Mouse (Mus musculus) embryo, embryonic 10 days (tissue): ENCODE data around the gene Mcidas.

Source experiments
- DNase-seq: peaks from one replicate; pipeline ENCODE4 v3.0.0-alpha.2; 2015; ENCODE audit warnings: low spot score

Mcidas gene

DNA sequence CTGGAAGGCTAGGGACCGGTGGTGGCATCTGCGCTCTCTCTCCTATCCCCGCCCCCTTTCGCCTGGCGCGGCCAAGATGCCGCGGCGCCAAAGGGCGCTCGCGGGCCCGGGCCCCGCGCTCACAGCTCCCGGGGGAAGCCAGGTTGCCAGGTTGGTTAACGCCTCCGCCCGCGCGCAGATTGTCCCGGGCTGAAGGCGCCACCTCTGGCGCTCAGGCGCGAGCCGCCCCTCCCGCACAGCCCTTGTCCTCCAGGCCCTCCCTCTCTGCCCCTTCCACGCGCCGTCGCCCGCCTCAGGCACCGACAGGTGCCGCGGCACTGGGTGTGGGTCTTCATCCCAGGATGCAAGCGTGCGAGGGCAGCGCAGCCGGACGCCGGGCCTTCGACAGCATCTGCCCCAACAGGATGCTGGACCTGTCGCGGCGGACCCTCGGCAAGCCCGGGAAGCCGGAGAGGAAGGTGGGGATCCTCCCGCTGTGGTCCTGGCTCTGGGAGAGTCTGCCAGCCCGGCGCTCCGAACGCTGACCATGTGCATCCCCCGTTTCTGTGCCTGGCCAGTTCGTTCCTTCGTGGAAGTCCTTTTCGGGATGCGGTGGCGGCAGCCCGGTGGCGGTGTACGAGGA, at the start of gene Mcidas:
Gene Mcidas, plus strand, starts transcription at position 315 of the 622 bp plus-strand sequence.
- DNase-seq: peak; percentile 20

DNA sequence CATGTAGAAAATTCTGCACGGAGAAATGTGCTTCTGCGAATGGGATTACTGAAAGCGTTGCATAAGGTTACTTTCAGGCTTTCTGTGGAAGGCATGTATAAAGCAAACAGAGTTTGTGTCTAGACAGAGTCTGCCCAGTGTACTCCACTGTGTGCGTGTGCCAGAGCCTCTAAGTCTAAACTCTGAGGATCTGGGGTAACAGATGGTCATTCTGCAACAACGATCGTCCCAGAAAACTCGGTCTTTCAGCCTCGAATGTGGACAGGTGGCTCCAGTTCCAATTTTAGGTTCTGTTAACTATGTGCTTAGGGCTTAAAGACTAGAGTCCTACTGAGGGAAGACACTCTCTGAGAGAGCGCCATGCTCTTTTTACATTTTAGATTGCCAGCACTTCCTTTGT, 48.3 kb upstream of the Mcidas start:
- DNase-seq: no peak

DNA sequence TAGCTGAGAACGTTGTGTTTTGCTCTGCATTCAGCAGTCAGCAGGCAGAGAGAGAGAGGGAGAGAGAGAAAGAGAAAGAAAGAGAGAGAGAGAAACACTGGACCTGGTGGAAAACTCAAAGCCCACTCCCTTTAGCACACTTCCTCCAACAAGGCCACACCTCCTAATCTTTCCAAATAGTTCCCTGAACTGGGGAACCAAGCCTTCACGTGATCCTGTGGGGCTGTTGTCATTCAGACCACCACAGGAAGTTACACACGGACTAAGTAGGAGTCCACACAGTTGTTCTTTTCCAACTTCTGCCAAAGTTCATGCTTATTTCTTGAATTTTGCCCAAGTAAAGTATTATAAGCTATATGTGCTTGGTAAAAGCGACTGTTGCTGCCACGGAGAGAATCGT, 47.7 kb upstream of the Mcidas start:
- DNase-seq: no peak

DNA sequence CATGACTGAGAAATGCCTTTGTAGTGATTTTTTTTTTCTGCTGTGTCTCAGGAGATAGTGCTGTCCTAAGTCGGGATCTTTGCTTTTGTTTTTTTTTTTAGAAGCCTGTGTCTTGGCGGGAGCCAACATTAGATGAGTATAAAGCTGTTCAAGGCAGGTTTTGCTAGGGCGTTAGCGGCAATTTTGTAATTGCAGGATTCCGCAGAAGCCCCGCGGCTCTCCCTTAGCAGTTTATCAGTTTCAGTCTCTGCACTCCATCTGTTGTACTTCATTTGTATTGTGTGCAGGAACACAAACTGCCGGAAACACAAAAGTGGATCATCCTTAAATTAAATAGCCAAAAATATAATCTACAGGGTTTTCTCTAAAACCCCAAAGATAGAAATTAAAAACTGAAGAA, 39.6 kb upstream of the Mcidas start:
- no peak for DNase-seq

DNA sequence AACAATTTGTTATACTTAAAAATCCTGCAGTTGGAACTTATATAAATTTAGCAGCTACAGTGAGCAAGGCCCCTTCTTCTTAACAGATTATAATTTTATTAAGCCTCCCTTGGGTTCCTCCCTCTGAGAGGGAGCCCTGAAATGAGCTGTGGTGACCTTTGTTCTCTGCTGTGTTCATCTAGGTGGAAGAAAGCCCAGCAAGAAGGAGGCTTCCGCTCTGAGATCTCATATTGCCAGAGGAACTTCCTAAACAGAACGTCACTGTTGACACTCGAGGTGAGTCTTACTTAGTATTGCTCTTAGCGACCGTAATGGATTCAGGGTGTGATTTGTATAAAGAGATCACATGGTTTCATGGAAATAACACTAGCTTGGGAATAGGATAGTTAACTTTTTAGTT, 30.6 kb upstream of the Mcidas start:
- DNase-seq: no peak

DNA sequence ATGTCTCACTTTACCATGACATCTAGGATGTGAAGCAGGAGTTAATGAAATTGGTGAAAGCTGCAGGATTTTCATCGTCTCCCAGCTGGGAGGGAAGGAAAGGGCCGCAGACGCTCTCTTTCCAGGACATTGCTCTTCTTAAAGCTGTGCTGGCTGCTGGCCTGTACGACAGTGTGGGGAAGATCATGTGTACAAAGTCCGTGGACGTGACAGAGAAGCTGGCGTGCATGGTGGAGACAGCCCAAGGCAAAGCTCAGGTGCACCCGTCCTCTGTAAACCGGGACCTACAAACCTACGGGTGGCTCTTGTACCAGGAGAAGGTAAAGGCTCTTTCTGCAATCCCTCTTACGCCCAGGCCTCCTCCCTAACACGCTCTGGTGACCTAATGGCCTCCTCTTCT, 29.2 kb upstream of the Mcidas start:
- DNase-seq: no peak

DNA sequence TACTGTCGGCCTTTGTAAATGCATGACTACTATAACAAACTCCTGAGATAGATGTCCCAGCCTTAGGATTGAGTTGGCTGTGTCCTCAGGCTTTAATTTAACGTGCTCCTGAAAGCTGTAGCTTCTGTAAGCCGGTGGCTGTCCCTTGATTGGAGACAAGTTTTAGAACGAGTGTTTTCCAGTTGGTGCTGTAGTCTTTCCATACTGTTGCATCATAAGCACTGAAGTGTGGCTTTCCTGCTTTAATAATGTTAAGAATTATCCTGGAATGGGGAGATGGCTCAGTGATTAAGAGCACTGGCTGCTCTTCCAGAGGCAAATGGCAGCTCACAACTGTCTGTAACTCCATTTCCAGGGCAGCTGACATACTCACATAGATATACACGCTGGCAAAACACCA, 26.4 kb upstream of the Mcidas start:
- DNase-seq: no peak

DNA sequence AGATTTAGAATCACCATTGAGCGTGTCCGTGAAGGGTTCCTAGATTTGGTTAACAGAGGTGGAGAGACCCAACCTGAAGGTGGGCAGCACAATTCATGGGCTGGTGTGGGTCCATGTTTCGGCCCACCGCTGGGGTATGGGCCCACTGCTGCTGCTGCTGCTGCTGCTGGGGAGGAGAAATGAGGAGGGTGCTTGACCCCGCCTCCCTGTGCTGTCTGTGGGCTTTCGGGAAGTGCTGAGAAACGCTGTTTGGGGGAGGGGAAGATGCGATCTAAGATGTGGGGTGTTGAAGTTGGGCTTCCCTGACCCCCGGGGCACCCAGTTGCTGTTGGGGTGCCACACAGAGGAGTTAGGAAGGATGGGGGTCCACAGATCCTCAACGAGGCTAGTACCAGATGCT, 16.9 kb upstream of the Mcidas start:
- DNase-seq: no peak

DNA sequence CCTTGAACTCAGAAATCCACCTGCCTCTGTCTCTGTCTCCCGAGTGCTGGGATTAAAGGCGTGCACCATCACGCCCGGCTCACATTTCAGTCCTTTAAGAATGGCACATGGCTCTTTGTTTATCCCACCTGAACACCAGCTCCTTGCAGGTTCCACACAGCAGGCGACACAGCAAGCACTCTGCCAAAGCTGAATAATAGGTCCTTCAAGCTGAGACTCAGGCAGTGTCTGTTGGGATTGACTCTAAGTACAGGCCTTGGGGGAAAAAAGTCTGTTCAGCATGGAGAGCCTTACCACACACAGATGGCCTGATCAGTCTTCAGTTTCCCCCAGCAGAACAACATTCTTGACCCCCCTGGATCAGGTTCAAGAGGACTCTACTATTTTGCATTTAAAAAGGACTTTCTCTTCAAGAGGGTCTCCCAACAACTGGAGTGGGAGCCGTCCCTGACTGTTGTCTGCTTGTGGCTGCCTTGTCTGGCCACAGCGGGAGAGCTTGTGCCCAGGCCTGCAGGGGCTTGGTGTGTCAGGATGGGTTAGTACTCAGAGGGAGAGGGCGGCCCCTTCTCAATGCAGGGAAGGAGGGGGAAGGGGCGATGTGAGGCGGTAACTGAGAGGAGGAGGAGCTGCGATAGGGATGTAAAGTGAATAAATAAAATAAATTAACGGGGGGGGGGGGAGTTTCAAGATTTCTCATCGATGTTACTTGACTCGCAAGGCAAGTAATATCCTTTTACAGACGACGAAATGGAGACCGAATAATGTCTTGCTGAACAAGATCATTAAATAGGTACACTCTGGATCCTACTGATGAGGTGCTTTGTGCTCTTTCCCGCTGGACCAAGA, 7.8 kb upstream of the Mcidas start:
- peak; percentile 72 for DNase-seq

DNA sequence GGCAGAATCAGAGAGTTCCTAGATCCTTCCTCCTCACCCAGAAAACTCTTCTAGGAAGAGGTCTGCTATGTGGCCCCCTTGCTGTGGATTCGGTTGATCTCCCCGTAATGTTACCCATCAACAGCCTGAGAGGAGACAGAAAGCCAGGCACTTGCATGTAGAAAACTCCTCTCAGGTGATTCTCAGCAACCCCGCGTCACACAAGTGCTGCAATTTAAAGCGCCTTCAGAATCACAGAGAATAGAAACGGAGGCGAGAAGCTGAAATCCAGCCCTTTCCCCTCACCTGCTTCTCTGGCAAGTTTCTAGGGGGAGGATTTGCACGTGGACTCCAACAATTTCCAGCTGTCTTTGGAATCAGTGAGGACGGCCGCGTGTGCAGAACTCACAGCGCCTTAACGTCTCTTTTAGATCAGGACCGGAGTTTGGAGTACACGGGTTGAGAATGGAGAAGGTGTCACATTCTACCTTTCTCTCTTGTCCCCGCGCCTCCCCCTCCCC, 7.1 kb upstream of the Mcidas start:
- DNase-seq: no peak

DNA sequence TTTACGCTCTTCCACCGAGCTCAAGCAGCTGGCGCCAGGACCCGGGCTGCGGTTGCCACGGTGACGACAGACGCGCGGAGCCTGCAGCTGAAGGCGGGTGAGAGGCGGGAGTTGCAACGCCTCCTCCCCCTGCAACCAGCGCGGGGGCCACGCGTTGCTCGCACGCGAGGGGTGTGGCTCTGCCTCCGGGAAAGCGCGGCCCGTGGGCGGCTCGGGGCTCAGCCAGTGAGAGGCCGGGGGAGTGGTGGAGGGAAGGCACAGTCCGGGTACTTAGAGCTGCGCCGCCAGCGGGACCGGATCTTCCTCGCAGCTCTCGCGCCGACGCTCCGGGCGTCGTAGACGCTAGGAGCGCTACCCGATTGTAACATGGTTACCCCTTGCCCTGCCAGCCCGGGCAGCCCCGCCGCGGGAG, 6.1 kb upstream of the Mcidas start, which contains the start of gene Ccno:
Gene Ccno, plus strand, starts transcription at position 271 of the 412 bp plus-strand sequence.
- peak; percentile 93 for DNase-seq

DNA sequence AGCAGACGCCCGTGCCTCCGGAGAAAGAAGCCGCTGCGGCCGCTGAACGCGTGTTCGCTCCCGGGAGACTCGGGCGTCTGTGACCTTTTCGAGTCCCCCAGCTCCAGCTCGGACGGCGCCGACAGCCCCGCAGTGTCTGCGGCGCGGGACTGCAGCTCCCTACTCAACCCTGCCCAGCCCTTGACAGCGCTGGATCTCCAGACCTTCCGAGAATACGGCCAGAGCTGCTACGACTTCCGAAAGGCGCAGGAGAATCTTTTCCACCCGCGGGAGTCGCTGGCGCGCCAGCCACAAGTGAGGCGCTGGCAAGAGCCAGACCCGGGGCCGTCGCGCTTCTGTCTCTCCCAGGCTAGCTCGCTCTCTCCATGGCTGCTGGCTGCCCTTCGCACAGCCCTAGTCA, 5.7 kb upstream of the Mcidas start:
- DNase-seq: peak; percentile 47

DNA sequence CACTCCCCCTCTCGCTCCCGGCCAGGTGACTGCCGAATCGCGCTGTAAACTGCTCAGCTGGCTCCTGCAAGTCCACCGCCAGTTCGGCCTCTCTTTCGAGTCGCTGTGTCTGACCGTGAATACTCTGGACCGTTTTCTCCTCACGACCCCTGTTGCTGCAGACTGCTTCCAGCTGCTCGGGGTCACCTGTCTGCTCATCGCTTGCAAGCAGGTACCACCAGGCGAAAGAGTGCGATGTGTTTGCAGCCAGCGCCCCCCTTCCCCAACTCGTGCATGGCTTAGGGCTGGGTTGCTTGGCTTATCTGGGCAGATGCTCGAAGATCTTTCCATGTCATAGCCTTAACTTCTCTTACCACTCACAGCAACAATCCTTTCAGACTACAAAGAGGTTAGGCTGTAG, 4.8 kb upstream of the Mcidas start:
- no peak for DNase-seq

DNA sequence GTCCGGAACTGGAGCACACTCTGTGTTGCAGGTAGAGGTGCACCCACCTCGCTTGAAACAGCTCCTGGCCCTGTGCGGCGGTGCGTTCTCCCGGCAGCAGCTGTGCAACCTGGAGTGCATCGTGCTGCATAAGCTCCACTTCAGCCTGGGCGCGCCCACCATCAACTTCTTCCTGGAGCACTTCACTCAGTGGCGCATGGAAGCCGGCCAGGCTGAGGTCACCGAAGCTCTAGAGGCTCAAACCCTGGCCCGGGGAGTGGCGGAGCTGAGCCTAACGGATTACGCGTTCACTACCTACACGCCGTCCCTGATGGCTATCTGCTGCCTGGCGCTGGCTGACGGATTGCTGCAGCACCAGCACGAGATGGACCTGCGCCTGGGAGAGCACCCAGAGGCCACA, 4.1 kb upstream of the Mcidas start:
- DNase-seq: peak; percentile 44

DNA sequence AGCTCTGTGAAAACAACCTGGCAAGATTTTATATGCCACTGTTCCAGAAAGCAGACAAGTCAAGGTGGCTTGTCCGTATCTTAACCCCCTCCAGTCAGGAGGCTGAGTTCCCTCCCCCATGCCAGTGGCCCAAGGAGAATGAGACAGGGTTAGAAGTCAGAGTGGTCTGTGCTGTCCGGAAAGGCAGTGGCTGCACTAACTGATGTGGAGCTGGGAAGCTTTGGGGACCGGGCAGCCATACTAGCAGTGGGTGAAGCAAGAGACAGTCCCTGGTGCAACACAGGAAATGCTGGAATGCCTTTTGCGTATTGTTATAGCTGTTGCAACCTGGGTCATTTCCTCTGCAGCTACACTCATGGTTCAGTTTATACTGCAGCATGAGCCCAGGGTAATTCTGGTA, 3.3 kb upstream of the Mcidas start:
- peak; percentile 26 for DNase-seq

DNA sequence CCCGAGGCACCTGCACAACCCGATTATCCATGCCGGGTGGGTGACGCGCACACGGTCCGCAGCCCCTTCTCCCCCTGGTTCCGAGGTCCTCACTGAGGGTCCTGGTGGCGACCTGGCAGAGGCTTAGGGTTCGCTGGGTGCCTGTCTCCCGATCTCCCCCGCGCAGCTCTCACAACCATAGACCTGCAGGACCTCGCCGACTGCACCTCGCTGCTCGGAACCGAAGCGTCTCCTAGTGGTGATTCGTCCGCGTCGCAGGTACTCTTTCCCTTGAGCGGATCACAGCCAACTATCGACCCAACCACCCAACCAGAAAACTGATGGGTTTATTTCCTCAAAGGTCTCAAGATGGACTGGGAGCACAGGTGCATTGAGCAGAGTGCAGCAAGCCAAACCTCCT, 546 bp downstream of the Mcidas start:
- DNase-seq: peak; percentile 82

DNA sequence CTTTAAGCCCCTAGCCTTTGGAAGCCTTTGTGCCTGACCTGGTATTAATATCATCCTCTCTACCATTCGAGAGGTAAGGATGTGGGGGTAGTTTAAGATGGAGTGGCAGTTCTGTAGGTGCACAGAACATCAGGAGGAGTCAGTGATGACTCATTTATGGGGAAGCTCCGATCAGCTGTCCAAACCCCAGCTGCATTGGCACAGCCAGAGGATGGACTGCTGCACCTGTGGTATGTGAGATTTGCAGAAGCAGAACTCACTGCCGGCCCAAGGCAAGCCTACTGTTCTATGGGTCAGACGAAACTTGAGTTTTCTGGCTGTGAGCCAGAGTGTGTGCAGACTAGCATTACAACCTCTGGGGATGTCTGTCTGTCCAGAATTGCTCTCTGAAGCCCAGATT, 2.8 kb downstream of the Mcidas start:
- DNase-seq: no peak

DNA sequence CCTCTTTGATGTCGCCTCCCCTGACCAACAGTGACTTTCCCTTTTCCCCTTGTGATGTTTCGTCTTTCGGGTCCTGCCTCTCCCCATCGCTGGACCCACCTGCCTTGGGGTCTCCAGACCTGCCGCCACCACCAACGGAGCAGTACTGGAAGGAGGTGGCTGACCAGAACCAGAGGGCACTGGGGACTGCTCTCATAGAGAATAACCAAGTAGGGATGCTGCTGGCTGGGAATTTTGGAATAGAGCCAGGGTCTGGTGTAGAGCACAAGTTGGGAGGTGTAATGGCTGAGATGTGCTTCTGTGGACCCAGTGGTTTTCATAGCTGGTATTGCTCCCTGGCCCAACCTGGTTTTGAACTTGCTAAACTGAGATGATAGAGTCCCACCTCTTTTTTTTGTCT, 3.7 kb downstream of the Mcidas start:
- no peak for DNase-seq

DNA sequence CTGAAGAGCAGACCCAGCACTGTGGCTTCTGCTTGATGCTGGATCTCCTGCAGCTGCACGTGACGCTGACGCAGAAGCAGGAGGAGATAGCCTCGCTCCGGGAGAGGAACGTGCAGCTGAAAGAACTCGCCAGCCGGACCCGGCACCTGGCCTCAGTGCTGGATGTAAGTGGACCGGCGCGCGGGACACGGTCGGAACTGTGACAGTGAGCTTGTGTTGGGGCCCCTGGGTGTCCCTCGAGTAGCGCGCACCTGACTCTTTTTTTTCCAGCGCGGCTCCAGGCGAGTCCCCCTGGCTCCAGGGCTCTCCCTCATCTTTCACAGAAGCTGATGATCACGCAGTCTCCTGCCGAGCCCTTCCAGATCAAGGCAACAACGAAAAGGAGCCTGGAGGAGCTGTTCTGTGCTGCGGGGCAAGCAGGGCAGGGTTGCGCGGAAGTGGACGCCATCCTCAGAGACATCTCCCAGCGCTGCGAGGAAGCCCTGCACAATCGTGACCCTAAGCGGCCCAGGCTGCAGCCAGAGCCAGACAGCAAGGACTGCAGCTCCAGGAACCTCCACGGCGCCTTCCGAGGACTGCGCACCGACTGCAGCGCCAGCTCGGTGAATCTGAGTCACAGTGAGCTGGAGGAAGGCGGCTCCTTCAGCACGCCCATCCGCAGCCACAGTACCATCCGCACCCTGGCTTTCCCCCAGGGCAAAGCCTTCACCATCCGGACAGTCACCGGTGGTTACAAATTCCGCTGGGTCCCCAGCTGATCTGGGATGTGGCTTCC, 5.0 kb downstream of the Mcidas start:
- peak; percentile 73 for DNase-seq

DNA sequence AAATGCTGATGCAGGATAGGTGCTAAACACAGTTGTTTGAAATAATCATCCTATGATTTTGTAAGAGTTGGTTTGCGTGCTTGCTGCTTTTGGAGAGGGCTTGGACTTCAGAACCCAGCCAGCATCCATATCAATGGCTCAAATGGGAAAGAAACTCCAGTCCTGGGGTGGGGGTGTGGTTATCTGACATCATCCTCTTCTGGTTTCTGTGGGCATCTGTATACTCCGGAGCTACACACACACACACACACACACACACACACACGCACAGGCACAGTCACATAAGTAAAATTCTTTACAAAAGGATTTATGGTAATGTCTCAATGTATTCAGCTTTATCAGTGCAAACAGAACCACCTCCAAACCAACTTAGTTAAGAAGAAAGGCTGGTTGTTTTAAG, 6.4 kb downstream of the Mcidas start:
- no peak for DNase-seq

DNA sequence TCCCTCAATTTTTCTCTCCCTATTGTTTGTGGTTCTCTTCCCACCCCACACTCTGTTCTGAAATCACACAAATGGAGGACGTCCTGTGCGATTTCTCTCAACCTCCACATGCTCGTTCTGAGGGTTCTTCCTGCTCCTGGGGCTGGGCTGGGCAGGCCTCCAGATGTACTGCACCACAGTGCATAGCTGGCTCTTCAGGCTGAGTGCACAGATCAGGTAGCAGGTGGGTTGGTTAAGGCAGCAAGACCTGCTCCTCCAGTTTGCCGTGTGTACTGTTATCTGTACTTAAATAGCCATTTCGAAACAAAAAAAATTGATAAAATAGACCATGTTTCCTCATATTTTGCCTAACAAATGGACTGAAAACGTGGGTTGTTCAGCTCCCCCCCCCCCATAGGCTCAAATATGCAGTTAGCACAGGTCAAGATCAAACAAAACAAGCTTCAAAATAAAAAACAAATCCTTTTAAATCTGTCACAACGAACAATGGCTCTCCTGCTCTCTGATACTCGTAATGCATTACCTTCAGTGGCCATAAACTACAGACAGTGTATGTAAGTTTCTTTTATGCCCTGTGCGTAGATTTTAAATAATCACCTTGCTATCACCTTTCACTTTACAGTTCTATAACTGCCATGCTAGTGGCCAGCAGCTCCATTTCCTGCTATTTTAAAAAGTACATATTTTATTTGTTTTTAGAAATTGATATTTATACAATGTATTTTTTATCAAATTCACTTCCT, 7.1 kb downstream of the Mcidas start:
- no peak for DNase-seq

DNA sequence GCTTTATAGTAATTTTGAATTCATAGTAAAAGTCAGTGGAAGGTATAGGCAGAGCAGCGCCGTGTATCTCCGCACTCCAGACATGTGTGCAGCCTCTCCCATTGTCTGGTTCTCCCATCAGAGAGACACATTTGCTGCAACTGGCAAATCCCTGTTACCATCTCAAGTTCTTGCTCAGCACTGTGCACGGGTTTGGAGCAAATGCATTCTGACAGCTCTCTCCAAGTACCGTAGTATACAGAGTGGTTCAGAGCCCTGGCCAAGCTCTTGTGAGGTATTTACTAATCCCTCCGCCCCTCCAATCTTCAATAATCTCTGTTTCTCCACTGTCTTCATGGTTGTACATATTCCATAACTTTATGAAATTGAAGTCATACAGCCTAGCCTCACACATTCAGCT, 19.0 kb downstream of the Mcidas start:
- no peak for DNase-seq
